In the genomic region with DNA sequence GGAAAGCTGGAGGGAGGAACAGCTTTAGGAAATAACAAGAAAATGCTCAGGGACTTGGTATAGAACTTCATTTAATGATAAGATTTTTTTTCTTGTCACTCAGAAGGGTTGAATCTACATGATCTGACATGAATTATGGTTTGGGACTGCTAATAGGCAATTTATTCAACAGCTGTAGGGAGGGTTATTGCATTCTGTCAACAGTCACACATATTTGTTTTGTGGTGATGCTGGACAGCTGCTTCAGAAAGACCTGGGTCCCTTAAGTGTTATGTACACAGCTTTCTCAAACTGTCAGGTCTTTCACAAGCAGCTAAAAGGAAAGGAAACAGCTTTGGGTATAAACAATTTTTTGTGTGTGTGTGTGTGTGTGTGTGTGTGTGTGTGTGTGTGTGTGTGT, we compare ENCODE assay signal across 23 mouse cellular contexts.
"Had no signal": no experiment of that assay in that cellular context is flagged by ENCODE, and none has a peak within 500 bp of the region (broad histone marks: within the 10 kb centered on the region; RNA-seq: fewer than 3 reads in every experiment).

No protein-coding gene starts in this region.

- H3K4me1 ChIP-seq: forebrain, embryonic 15.5 days; heart, embryonic 13.5 days; heart, embryonic 15.5 days; hindbrain, embryonic 13.5 days; hindbrain, embryonic 15.5 days; limb, embryonic 13.5 days; limb, embryonic 15.5 days; liver, embryonic 12.5 days had no signal

- H3K9me3 ChIP-seq: forebrain, embryonic 15.5 days; heart, embryonic 13.5 days; heart, embryonic 15.5 days; hindbrain, embryonic 13.5 days; hindbrain, embryonic 15.5 days; limb, embryonic 13.5 days; limb, embryonic 15.5 days; liver, embryonic 12.5 days had no signal

- ATAC-seq: forebrain, embryonic 15.5 days; forebrain, postnatal 0 days; hindbrain, postnatal 0 days; intestine, embryonic 16.5 days; liver, embryonic 12.5 days had no signal

- DNase-seq: forebrain, postnatal 0 days; gastrocnemius, postnatal 14 days; gastrocnemius, postnatal 36 days; heart, adult 11 months; heart, adult 2 months; heart, postnatal 14 days; heart, postnatal 36 days; kidney, adult 11 months; kidney, adult 8-10 months; layer of hippocampus, adult 9-11 months; layer of hippocampus, postnatal 36 days; left cerebral cortex, postnatal 4 days had no signal

- H3K4me3 ChIP-seq: forebrain, embryonic 15.5 days; heart, adult 2 months; heart, embryonic 13.5 days; heart, embryonic 15.5 days; hindbrain, embryonic 13.5 days; hindbrain, embryonic 15.5 days; limb, embryonic 13.5 days; limb, embryonic 15.5 days; liver, embryonic 12.5 days had no signal

- H3K27ac ChIP-seq: forebrain, embryonic 15.5 days; heart, adult 2 months; heart, embryonic 13.5 days; heart, embryonic 15.5 days; hindbrain, embryonic 13.5 days; hindbrain, embryonic 15.5 days; hindbrain, postnatal 0 days; limb, embryonic 13.5 days; limb, embryonic 15.5 days; liver, embryonic 12.5 days had no signal

- H3K36me3 ChIP-seq: forebrain, embryonic 15.5 days; heart, embryonic 13.5 days; heart, embryonic 15.5 days; hindbrain, embryonic 13.5 days; hindbrain, embryonic 15.5 days; limb, embryonic 13.5 days; limb, embryonic 15.5 days; liver, embryonic 12.5 days had no signal

- H3K9ac ChIP-seq: forebrain, embryonic 15.5 days; forebrain, postnatal 0 days; heart, embryonic 13.5 days; heart, embryonic 15.5 days; hindbrain, embryonic 13.5 days; hindbrain, embryonic 15.5 days; limb, embryonic 13.5 days; limb, embryonic 15.5 days; liver, embryonic 12.5 days had no signal

- H3K27me3 ChIP-seq: forebrain, embryonic 15.5 days; heart, embryonic 13.5 days; heart, embryonic 15.5 days; hindbrain, embryonic 13.5 days; hindbrain, embryonic 15.5 days; limb, embryonic 13.5 days; limb, embryonic 15.5 days; liver, embryonic 12.5 days had no signal

- H3K4me2 ChIP-seq: forebrain, embryonic 15.5 days; heart, embryonic 11.5 days; heart, embryonic 13.5 days; heart, embryonic 15.5 days; hindbrain, embryonic 13.5 days; hindbrain, embryonic 15.5 days; limb, embryonic 13.5 days; limb, embryonic 15.5 days; liver, embryonic 12.5 days had no signal
